Mouse (Mus musculus) forebrain, postnatal 0 days (tissue): ENCODE results near the gene Olfr1106. TPM values are rescaled to one million over a fixed set of nuclear protein-coding genes. Genes with fewer than 3 reads are reported as not detected.

Experiments
- ATAC-seq: fragments of 200-750 bp; cut with Nextera tagmentation; 2 replicates; pipeline ENCODE4 v1.8.0; 2017; ENCODE audit warnings: mild to moderate bottlenecking, moderate library complexity
- DNase-seq: peaks from one replicate; pipeline ENCODE4 v3.0.0-alpha.2; 2015
- H3K27ac ChIP-seq: fragments of 300-500 bp; sonication (generic); 2 replicates; pipeline ENCODE4 v1.5.1; 2014; ENCODE audit warnings: low read depth, mild to moderate bottlenecking, antibody characterized with exemption, low read length, moderate library complexity, mixed read lengths
- H3K27me3 ChIP-seq: fragments of 300-500 bp; sonication (generic); 2 replicates; pipeline ENCODE4 v1.6.1; 2014; ENCODE audit warnings: mild to moderate bottlenecking, low read length, mixed read lengths; ENCODE audit not compliant: insufficient read depth
- H3K36me3 ChIP-seq: fragments of 300-500 bp; sonication (generic); 2 replicates; pipeline ENCODE4 v1.6.1; 2014; ENCODE audit warnings: mild to moderate bottlenecking, moderate library complexity; ENCODE audit not compliant: insufficient read depth
- H3K4me1 ChIP-seq: fragments of 300-500 bp; sonication (generic); 2 replicates; pipeline ENCODE4 v1.6.1; 2014; ENCODE audit warnings: antibody characterized with exemption; ENCODE audit not compliant: insufficient read depth
- H3K4me2 ChIP-seq: fragments of 300-500 bp; sonication (generic); 2 replicates; pipeline ENCODE4 v1.6.1; 2014; ENCODE audit warnings: low read depth, mild to moderate bottlenecking, moderate library complexity
- H3K4me3 ChIP-seq: fragments of 300-500 bp; sonication (generic); 2 replicates; pipeline ENCODE4 v1.5.1; 2014; ENCODE audit warnings: low read depth, low read length, mixed read lengths
- H3K9ac ChIP-seq: fragments of 300-500 bp; sonication (generic); 2 replicates; pipeline ENCODE4 v1.6.1; 2014; ENCODE audit warnings: mild to moderate bottlenecking
- H3K9me3 ChIP-seq: fragments of 300-500 bp; sonication (generic); 2 replicates; pipeline ENCODE4 v1.6.1; 2016; ENCODE audit warnings: low read length
- CTCF ChIP-seq: sonication (generic); IDR thresholded peaks from 2 replicates; pipeline ENCODE4 v1.5.1; 2016; ENCODE audit warnings: antibody characterized with exemption, control low read depth, low read depth
- WGBS: fragments of 180-500 bp; shearing (Covaris S2); extraction: QIAGEN DNeasy Blood & Tissue Kit; methylation state at CpG from one replicate; pipeline ENCODE4 v1.1.7; 2014; 5-methylcytosine and 5-hydroxymethylcytosine counted together
- polyA plus RNA-seq: library from polyadenylated mRNA; unstranded; fragments of >200 nt; fragmentation: Nextera tagmentation; extraction: Ambion mirVana; gene quantifications from 2 replicates; pipeline ENCODE4 v1.2.1, GENCODE M21; 2015
- total RNA-seq: library from RNA; depleted of rRNA; stranded (reverse); fragments of >200 nt; gene quantifications from 2 replicates; pipeline ENCODE4 v1.2.3, GENCODE M21; 2014; rRNA removed

The Olfr1106 gene
- total RNA-seq, result not detected in 2 replicates
- not detected in 2 replicates for polyA plus RNA-seq

DNA sequence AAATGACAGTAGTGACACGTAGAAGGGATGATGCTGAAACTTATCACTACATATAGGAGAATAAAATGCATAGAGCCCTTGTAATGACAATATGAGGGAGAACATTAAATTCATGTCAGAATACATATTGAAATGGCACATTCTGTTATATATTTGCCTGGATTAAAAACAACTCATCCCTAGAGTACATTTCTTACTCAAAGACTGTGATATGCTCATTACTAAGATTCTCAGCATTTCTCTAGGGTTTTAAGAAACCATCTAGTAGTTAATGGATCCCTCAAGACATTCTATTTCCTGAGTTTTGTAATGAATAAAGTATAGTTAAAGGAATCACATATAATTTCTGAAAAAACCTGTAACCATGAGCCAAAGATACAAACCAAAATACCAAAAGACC, at the start of gene Olfr1106:
Gene Olfr1106 (minus strand): TSS at position 101 of the 400 bp plus-strand sequence.
- Histone ChIP-seq H3K27me3 (no peaks in the 10 kb centered on the region), H3K9me3 (no peaks in the 10 kb centered on the region), H3K4me1 (no peaks in the 10 kb centered on the region), H3K36me3 (no peaks in the 10 kb centered on the region), H3K4me3 (no peak within 1 kb of the TSS), H3K27ac (no peak within 1 kb of the TSS), H3K9ac (no peak within 1 kb of the TSS), H3K4me2 (no peak within 1 kb of the TSS)
- 72% methylated on average over 1 of the region's 1 CpGs for WGBS
- no peak for DNase-seq
- no peak for ATAC-seq
- no peak for TF ChIP-seq CTCF

DNA sequence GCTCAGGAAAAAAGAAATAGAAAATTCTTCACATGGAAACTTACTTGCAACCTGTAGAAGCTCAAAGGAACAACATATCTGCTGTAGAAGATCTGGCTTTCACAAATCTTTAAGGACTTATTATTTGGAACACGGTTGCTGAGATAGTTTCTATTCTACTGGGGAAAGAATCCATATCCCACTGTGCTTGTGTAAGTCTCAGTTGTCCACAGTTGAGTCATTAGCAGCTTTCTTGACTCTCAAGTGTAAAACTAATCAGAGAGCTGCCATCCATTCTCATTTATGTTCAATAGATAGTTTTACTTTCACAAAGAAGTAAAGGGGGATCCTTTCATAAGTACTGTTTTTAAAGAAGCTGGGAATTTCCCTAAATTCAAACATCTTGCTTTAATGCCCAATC, 43.8 kb upstream of the Olfr1106 start, which contains the start of gene Olfr1109:
Gene Olfr1109 (minus strand): TSS at position 101 of the 400 bp plus-strand sequence.
- H3K9me3 ChIP-seq, result no peaks in the 10 kb centered on the region
- H3K4me1 ChIP-seq, result no peaks in the 10 kb centered on the region
- no peaks in the 10 kb centered on the region for H3K27me3 ChIP-seq
- no peak for DNase-seq
- no peak within 1 kb of the TSS for H3K4me2 ChIP-seq
- H3K4me3 ChIP-seq, result no peak within 1 kb of the TSS
- ATAC-seq, result no peak
- no peak within 1 kb of the TSS for H3K27ac ChIP-seq
- TF ChIP-seq CTCF, result no peak
- no peak within 1 kb of the TSS for H3K9ac ChIP-seq
- no peaks in the 10 kb centered on the region for H3K36me3 ChIP-seq
- 38% methylated on average over 1 of the region's 1 CpGs for WGBS

DNA sequence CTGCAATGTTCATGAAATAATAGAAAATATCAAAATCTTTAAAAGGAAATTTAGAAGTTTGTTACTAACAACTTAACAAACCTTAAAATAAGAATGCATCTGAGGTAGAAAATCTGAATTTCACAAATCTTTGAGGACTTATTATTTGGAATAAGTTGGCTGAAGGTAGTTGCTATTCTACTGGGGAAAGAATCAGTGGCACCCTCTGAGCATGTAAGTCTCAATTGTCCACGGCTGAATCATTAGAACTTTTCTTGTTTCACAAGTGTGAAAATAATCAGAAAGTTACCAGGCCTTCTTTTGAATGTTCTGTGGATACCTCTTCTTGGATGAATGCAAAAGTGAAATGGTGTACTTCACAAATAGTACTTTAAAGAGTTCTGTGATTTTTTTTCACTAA, 23.6 kb upstream of the Olfr1106 start, which contains the start of gene Olfr1107:
Gene Olfr1107 (minus strand): TSS at position 101 of the 400 bp plus-strand sequence.
- H3K4me1 ChIP-seq, result no peaks in the 10 kb centered on the region
- no peaks in the 10 kb centered on the region for H3K27me3 ChIP-seq
- no peaks in the 10 kb centered on the region for H3K36me3 ChIP-seq
- ATAC-seq, result no peak
- TF ChIP-seq CTCF, result no peak
- no peak within 1 kb of the TSS for H3K27ac ChIP-seq
- H3K9me3 ChIP-seq, result no peaks in the 10 kb centered on the region
- 83% methylated on average over 1 of the region's 1 CpGs for WGBS
- no peak within 1 kb of the TSS for H3K4me2 ChIP-seq
- no peak within 1 kb of the TSS for H3K9ac ChIP-seq
- no peak for DNase-seq
- H3K4me3 ChIP-seq, result no peak within 1 kb of the TSS

DNA sequence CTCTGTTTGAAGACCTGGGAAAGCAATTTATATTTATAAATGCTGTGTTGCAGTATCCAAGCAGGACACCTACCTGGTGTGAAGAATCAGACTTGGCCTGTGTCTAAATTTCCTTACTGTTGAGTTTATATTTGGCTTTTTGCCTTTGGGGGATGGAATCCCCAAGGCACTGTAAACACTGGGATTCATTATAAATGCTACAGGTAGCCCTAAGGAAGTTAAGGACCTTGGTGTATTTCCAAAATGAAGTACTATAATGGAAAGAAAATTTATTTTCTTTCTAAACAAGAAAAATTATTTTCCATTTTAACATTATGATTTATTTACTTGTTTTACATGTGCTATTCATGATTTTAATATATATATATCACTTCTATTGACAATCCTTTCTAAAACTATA, 15.6 kb downstream of the Olfr1106 start, which contains the start of gene Olfr1105:
Gene Olfr1105 (minus strand): TSS at position 101 of the 400 bp plus-strand sequence.
- ATAC-seq, result no peak
- Histone ChIP-seq H3K4me2 (no peak within 1 kb of the TSS), H3K9ac (no peak within 1 kb of the TSS), H3K27me3 (no peaks in the 10 kb centered on the region), H3K4me3 (no peak within 1 kb of the TSS), H3K4me1 (no peaks in the 10 kb centered on the region), H3K9me3 (no peaks in the 10 kb centered on the region), H3K36me3 (no peaks in the 10 kb centered on the region), H3K27ac (no peak within 1 kb of the TSS)
- no peak for DNase-seq
- TF ChIP-seq CTCF, result no peak

DNA sequence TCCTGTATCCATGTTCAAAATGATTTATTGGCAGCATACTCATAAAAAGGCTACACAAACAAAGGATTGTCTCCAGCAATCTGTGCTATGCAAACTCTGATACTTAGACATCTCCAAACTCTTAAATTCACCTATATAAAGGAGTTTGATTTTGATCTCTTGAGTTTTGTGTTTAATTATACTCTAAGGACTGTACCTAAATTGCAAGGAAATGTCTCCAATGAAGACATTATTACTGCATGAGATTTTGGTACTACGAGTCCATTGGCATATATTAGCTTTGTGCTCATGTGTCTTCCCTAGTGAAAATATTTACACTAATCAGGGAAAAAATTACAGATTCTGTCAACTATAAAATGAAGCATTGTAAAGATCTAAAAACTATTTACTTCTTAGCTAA, 25.1 kb downstream of the Olfr1106 start, which contains the start of gene Olfr1104:
Gene Olfr1104 (minus strand): TSS at position 101 of the 400 bp plus-strand sequence.
- Histone ChIP-seq H3K27ac (no peak within 1 kb of the TSS), H3K9me3 (no peaks in the 10 kb centered on the region), H3K27me3 (no peaks in the 10 kb centered on the region), H3K4me2 (no peak within 1 kb of the TSS), H3K9ac (no peak within 1 kb of the TSS), H3K4me3 (no peak within 1 kb of the TSS), H3K4me1 (no peaks in the 10 kb centered on the region), H3K36me3 (no peaks in the 10 kb centered on the region)
- ATAC-seq, result no peak
- TF ChIP-seq CTCF, result no peak
- DNase-seq, result no peak
- 83% methylated on average over 1 of the region's 1 CpGs for WGBS

DNA sequence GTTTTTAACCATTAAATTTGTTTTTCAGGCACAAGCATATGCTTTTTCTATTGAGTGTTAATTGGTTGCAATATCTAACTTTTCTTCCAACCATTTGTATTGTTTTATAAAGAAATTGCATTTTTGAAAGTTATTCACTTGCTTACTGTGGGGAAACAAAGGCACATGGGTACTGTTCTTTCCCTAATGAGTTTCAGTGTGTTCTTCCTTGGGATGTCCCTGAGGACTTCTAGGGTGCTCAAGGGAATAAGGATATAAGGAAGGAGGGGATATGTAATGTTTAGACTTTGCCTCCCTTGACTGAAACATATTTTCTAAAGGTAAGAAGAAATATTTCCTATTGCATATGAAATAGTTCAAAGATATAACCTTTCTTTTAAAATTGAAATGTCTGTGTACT, 54.0 kb downstream of the Olfr1106 start, which contains the start of gene Olfr1102:
Gene Olfr1102 (plus strand): TSS at position 301 of the 400 bp plus-strand sequence.
- no peak for TF ChIP-seq CTCF
- H3K36me3 ChIP-seq, result no peaks in the 10 kb centered on the region

More for the DNA sequence above, 54.0 kb downstream of the Olfr1106 start, which contains the start of gene Olfr1102:
- Histone ChIP-seq H3K4me2 (no peak within 1 kb of the TSS), H3K9ac (no peak within 1 kb of the TSS), H3K27me3 (no peaks in the 10 kb centered on the region), H3K4me3 (no peak within 1 kb of the TSS), H3K4me1 (no peaks in the 10 kb centered on the region), H3K9me3 (no peaks in the 10 kb centered on the region), H3K27ac (no peak within 1 kb of the TSS)
- ATAC-seq, result no peak
- no peak for DNase-seq

Other genes with a start within 250 kb of the Olfr1106 start
- gene Olfr141, start 242.3 kb downstream of the Olfr1106 start, total RNA-seq, result not detected in 2 replicates
- gene Olfr141, start 242.3 kb downstream of the Olfr1106 start, polyA plus RNA-seq, result not detected in 2 replicates
- gene Olfr1094, start 227.6 kb downstream of the Olfr1106 start, total RNA-seq, result not detected in 2 replicates
- gene Olfr1094, start 227.6 kb downstream of the Olfr1106 start, polyA plus RNA-seq, result not detected in 2 replicates
- not detected in 2 replicates for gene Olfr1095, start 200.6 kb downstream of the Olfr1106 start, total RNA-seq
- gene Olfr1095, start 200.6 kb downstream of the Olfr1106 start, polyA plus RNA-seq, result not detected in 2 replicates
- gene Gm13723, start 177.5 kb downstream of the Olfr1106 start, total RNA-seq, result not detected in 2 replicates
- gene Gm13723, start 177.5 kb downstream of the Olfr1106 start, polyA plus RNA-seq, result not detected in 2 replicates
- not detected in 2 replicates for gene Olfr1097, start 160.1 kb downstream of the Olfr1106 start, total RNA-seq
- gene Olfr1097, start 160.1 kb downstream of the Olfr1106 start, polyA plus RNA-seq, result not detected in 2 replicates
- gene Olfr1098, start 127.7 kb downstream of the Olfr1106 start, total RNA-seq, result not detected in 2 replicates
- not detected in 2 replicates for gene Olfr1098, start 127.7 kb downstream of the Olfr1106 start, polyA plus RNA-seq
- gene Olfr1099, start 91.6 kb downstream of the Olfr1106 start, total RNA-seq, result not detected in 2 replicates
- not detected in 2 replicates for gene Olfr1099, start 91.6 kb downstream of the Olfr1106 start, polyA plus RNA-seq
- gene Olfr1100, start 72.3 kb downstream of the Olfr1106 start, total RNA-seq, result not detected in 2 replicates
- not detected in 2 replicates for gene Olfr1100, start 72.3 kb downstream of the Olfr1106 start, polyA plus RNA-seq
- gene Olfr1101, start 61.1 kb downstream of the Olfr1106 start, total RNA-seq, result not detected in 2 replicates
- not detected in 2 replicates for gene Olfr1101, start 61.1 kb downstream of the Olfr1106 start, polyA plus RNA-seq
- not detected in 2 replicates for gene Olfr1102, start 53.9 kb downstream of the Olfr1106 start, total RNA-seq
- not detected in 2 replicates for gene Olfr1102, start 53.9 kb downstream of the Olfr1106 start, polyA plus RNA-seq
- not detected in 2 replicates for gene Olfr1104, start 25.2 kb downstream of the Olfr1106 start, total RNA-seq
- gene Olfr1104, start 25.2 kb downstream of the Olfr1106 start, polyA plus RNA-seq, result not detected in 2 replicates
- not detected in 2 replicates for gene Olfr1105, start 15.7 kb downstream of the Olfr1106 start, total RNA-seq
- not detected in 2 replicates for gene Olfr1105, start 15.7 kb downstream of the Olfr1106 start, polyA plus RNA-seq
- not detected in 2 replicates for gene Olfr1107, start 23.5 kb upstream of the Olfr1106 start, total RNA-seq
- gene Olfr1107, start 23.5 kb upstream of the Olfr1106 start, polyA plus RNA-seq, result not detected in 2 replicates
- gene Olfr1109, start 43.7 kb upstream of the Olfr1106 start, total RNA-seq, result not detected in 2 replicates
- gene Olfr1109, start 43.7 kb upstream of the Olfr1106 start, polyA plus RNA-seq, result not detected in 2 replicates
- gene Olfr259, start 62.3 kb upstream of the Olfr1106 start, total RNA-seq, result not detected in 2 replicates
- not detected in 2 replicates for gene Olfr259, start 62.3 kb upstream of the Olfr1106 start, polyA plus RNA-seq
- not detected in 2 replicates for gene Olfr1110, start 88.0 kb upstream of the Olfr1106 start, total RNA-seq
- not detected in 2 replicates for gene Olfr1110, start 88.0 kb upstream of the Olfr1106 start, polyA plus RNA-seq
- not detected in 2 replicates for gene Olfr1111, start 100.4 kb upstream of the Olfr1106 start, total RNA-seq
- gene Olfr1111, start 100.4 kb upstream of the Olfr1106 start, polyA plus RNA-seq, result not detected in 2 replicates
- gene Olfr1112, start 135.5 kb upstream of the Olfr1106 start, total RNA-seq, result not detected in 2 replicates
- gene Olfr1112, start 135.5 kb upstream of the Olfr1106 start, polyA plus RNA-seq, result not detected in 2 replicates
- not detected in 2 replicates for gene Olfr1113, start 156.7 kb upstream of the Olfr1106 start, total RNA-seq
- gene Olfr1113, start 156.7 kb upstream of the Olfr1106 start, polyA plus RNA-seq, result not detected in 2 replicates
- not detected in 2 replicates for gene Olfr1115, start 195.7 kb upstream of the Olfr1106 start, total RNA-seq
- gene Olfr1115, start 195.7 kb upstream of the Olfr1106 start, polyA plus RNA-seq, result not detected in 2 replicates
- gene Olfr1116, start 215.3 kb upstream of the Olfr1106 start, total RNA-seq, result not detected in 2 replicates
- gene Olfr1116, start 215.3 kb upstream of the Olfr1106 start, polyA plus RNA-seq, result not detected in 2 replicates